Mouse (Mus musculus) lung, embryonic 16.5 days (tissue): Measurements from ENCODE around the gene Ncoa5. TPM values are rescaled to one million over a fixed set of nuclear protein-coding genes. Genes with fewer than 3 reads are reported as not detected.

Experiments
- ATAC-seq: fragments of 200-750 bp; cut with Nextera tagmentation; 2 replicates; pipeline ENCODE4 v1.8.0; 2017; ENCODE audit warnings: low read depth, mild to moderate bottlenecking, moderate library complexity
- H3K27ac ChIP-seq: fragments of 300-500 bp; sonication (generic); 2 replicates; pipeline ENCODE4 v1.5.1; 2014; ENCODE audit warnings: mild to moderate bottlenecking, control low read depth, low read length
- H3K27me3 ChIP-seq: fragments of 300-500 bp; sonication (generic); 2 replicates; pipeline ENCODE4 v1.6.1; 2014; ENCODE audit warnings: low read depth, low read length, mixed read lengths; ENCODE audit not compliant: control insufficient read depth, insufficient read depth
- H3K36me3 ChIP-seq: fragments of 300-500 bp; sonication (generic); 2 replicates; pipeline ENCODE4 v1.6.1; 2014; ENCODE audit warnings: low read length; ENCODE audit not compliant: control insufficient read depth, insufficient read depth
- H3K4me1 ChIP-seq: fragments of 300-500 bp; sonication (generic); replicated peaks from 2 replicates; pipeline ENCODE4 v1.6.1; 2014; ENCODE audit warnings: low read length, mixed read lengths; ENCODE audit not compliant: control insufficient read depth, insufficient read depth
- H3K4me2 ChIP-seq: fragments of 300-500 bp; sonication (generic); 2 replicates; pipeline ENCODE4 v1.6.1; 2014; ENCODE audit warnings: low read depth, low read length, control low read depth
- H3K4me3 ChIP-seq: fragments of 300-500 bp; sonication (generic); 2 replicates; pipeline ENCODE4 v1.5.1; 2014; ENCODE audit warnings: mild to moderate bottlenecking, low read length, control low read depth
- H3K9ac ChIP-seq: fragments of 300-500 bp; sonication (generic); 2 replicates; pipeline ENCODE4 v1.6.1; 2014; ENCODE audit warnings: low read length, control low read depth
- H3K9me3 ChIP-seq: fragments of 300-500 bp; sonication (generic); 2 replicates; pipeline ENCODE4 v1.6.1; 2016; ENCODE audit warnings: low read length; ENCODE audit not compliant: control insufficient read depth
- WGBS: fragments of 180-500 bp; shearing (Covaris S2); extraction: QIAGEN DNeasy Blood & Tissue Kit; methylation state at CpG from one replicate; pipeline ENCODE4 v1.1.7; 2014; 5-methylcytosine and 5-hydroxymethylcytosine counted together
- polyA plus RNA-seq: library from polyadenylated mRNA; unstranded; fragments of >200 nt; fragmentation: Nextera tagmentation; extraction: Ambion mirVana; gene quantifications from 2 replicates; pipeline ENCODE4 v1.2.1, GENCODE M21; 2015

Gene Ncoa5
- polyA plus RNA-seq, 1 experiment from 2014 or later, result 64.3 TPM

- H3K4me2 ChIP-seq, result peak overlapping the region; percentile 85; the same call in 1 of the 2 replicates
- peaks cover 15% of the 10 kb centered on the region for H3K4me1 ChIP-seq
- no peak overlapping the region for H3K9ac ChIP-seq
- H3K27ac ChIP-seq, result no peak overlapping the region
- WGBS, result 32% methylated on average over 3 of the region's 3 CpGs
- H3K4me3 ChIP-seq, result no peak overlapping the region
- H3K9me3 ChIP-seq, result no peaks in the 10 kb centered on the region
- H3K27me3 ChIP-seq, result no peaks in the 10 kb centered on the region
- ATAC-seq, result no peak
- H3K36me3 ChIP-seq, result no peaks in the 10 kb centered on the region
These were observed 2.1 kb downstream of the Ncoa5 start for GRCm38 (mm10) chr2:165032533-165032932.

- H3K4me2 ChIP-seq, result no peak overlapping the region
- no peaks in the 10 kb centered on the region for H3K27me3 ChIP-seq
- H3K27ac ChIP-seq, result no peak overlapping the region
- H3K9ac ChIP-seq, result no peak overlapping the region
- no peaks in the 10 kb centered on the region for H3K9me3 ChIP-seq
- ATAC-seq, result no peak
- no peaks in the 10 kb centered on the region for H3K36me3 ChIP-seq
- 64% methylated on average over 1 of the region's 1 CpGs for WGBS
- no peak overlapping the region for H3K4me3 ChIP-seq
- H3K4me1 ChIP-seq, result peaks cover 2% of the 10 kb centered on the region
These were observed 7.5 kb downstream of the Ncoa5 start for GRCm38 (mm10) chr2:165027163-165027562.

- H3K27me3 ChIP-seq, result no peaks in the 10 kb centered on the region
- WGBS, result 90% methylated on average over 3 of the region's 3 CpGs
- no peak overlapping the region for H3K4me3 ChIP-seq
- no peaks in the 10 kb centered on the region for H3K36me3 ChIP-seq
- H3K27ac ChIP-seq, result no peak overlapping the region
- H3K9me3 ChIP-seq, result no peaks in the 10 kb centered on the region
- H3K4me1 ChIP-seq, result no peaks in the 10 kb centered on the region
- no peak for ATAC-seq
- no peak overlapping the region for H3K9ac ChIP-seq
- H3K4me2 ChIP-seq, result no peak overlapping the region
These were observed 14.2 kb downstream of the Ncoa5 start for GRCm38 (mm10) chr2:165020490-165020889.

GRCm38 (mm10) chr2:165014935-165015334 lies 19.7 kb downstream of the Ncoa5 start:
- 92% methylated on average over 5 of the region's 5 CpGs for WGBS
- H3K36me3 ChIP-seq, result peaks cover 23% of the 10 kb centered on the region
- no peak for ATAC-seq
- no peak overlapping the region for H3K9ac ChIP-seq
- H3K9me3 ChIP-seq, result no peaks in the 10 kb centered on the region
- no peaks in the 10 kb centered on the region for H3K27me3 ChIP-seq
- H3K4me1 ChIP-seq, result no peaks in the 10 kb centered on the region
- H3K4me2 ChIP-seq, result no peak overlapping the region
- no peak overlapping the region for H3K4me3 ChIP-seq
- H3K27ac ChIP-seq, result no peak overlapping the region

GRCm38 (mm10) chr2:165010351-165010750 lies 24.3 kb downstream of the Ncoa5 start:
- Histone ChIP-seq H3K4me1 (no peaks in the 10 kb centered on the region), H3K9ac (no peak overlapping the region), H3K9me3 (no peaks in the 10 kb centered on the region), H3K27ac (no peak overlapping the region), H3K4me3 (no peak overlapping the region), H3K36me3 (peaks cover 54% of the 10 kb centered on the region), H3K4me2 (no peak overlapping the region), H3K27me3 (no peaks in the 10 kb centered on the region)
- WGBS, result 77% methylated on average over 10 of the region's 10 CpGs
- no peak for ATAC-seq

- no peak overlapping the region for H3K9ac ChIP-seq
- ATAC-seq, result no peak
- H3K4me2 ChIP-seq, result no peak overlapping the region
- peaks cover 59% of the 10 kb centered on the region for H3K36me3 ChIP-seq
- WGBS, result 78% methylated on average over 2 of the region's 2 CpGs
- H3K4me3 ChIP-seq, result no peak overlapping the region
- H3K27ac ChIP-seq, result no peak overlapping the region
- H3K9me3 ChIP-seq, result no peaks in the 10 kb centered on the region
- H3K27me3 ChIP-seq, result no peaks in the 10 kb centered on the region
- H3K4me1 ChIP-seq, result no peaks in the 10 kb centered on the region
These were observed 25.1 kb downstream of the Ncoa5 start for GRCm38 (mm10) chr2:165009581-165009980.

GRCm38 (mm10) chr2:165009161-165009560 lies 25.5 kb downstream of the Ncoa5 start:
- no peak for ATAC-seq
- no peak overlapping the region for H3K4me3 ChIP-seq
- no peak overlapping the region for H3K4me2 ChIP-seq
- H3K36me3 ChIP-seq, result peaks cover 60% of the 10 kb centered on the region
- H3K27ac ChIP-seq, result no peak overlapping the region
- no peaks in the 10 kb centered on the region for H3K9me3 ChIP-seq
- H3K9ac ChIP-seq, result no peak overlapping the region
- 95% methylated on average over 14 of the region's 14 CpGs for WGBS
- H3K27me3 ChIP-seq, result no peaks in the 10 kb centered on the region
- no peaks in the 10 kb centered on the region for H3K4me1 ChIP-seq

- H3K9ac ChIP-seq, result no peak overlapping the region
- no peaks in the 10 kb centered on the region for H3K27me3 ChIP-seq
- H3K9me3 ChIP-seq, result no peaks in the 10 kb centered on the region
- no peak overlapping the region for H3K4me3 ChIP-seq
- ATAC-seq, result no peak
- no peak overlapping the region for H3K27ac ChIP-seq
- H3K4me2 ChIP-seq, result no peak overlapping the region
- no peaks in the 10 kb centered on the region for H3K4me1 ChIP-seq
- H3K36me3 ChIP-seq, result peaks cover 68% of the 10 kb centered on the region
- WGBS, result 97% methylated on average over 1 of the region's 1 CpGs
These were observed 26.7 kb downstream of the Ncoa5 start for GRCm38 (mm10) chr2:165007986-165008385.

GRCm38 (mm10) chr2:165006813-165007212 lies 27.9 kb downstream of the Ncoa5 start:
- H3K27ac ChIP-seq, result no peak overlapping the region
- WGBS, result 96% methylated on average over 4 of the region's 4 CpGs

GRCm38 (mm10) chr2:165004237-165004636 lies 30.4 kb downstream of the Ncoa5 start:
- Histone ChIP-seq H3K9me3 (no peaks in the 10 kb centered on the region), H3K4me2 (no peak overlapping the region), H3K36me3 (peaks cover 58% of the 10 kb centered on the region), H3K9ac (no peak overlapping the region), H3K4me3 (no peak overlapping the region), H3K27ac (no peak overlapping the region), H3K4me1 (no peaks in the 10 kb centered on the region), H3K27me3 (no peaks in the 10 kb centered on the region)
- 81% methylated on average over 10 of the region's 10 CpGs for WGBS
- ATAC-seq, result no peak

More at GRCm38 (mm10) chr2:165006813-165007212, 27.9 kb downstream of the Ncoa5 start:
- Histone ChIP-seq H3K36me3 (peaks cover 70% of the 10 kb centered on the region), H3K4me2 (no peak overlapping the region), H3K4me1 (no peaks in the 10 kb centered on the region), H3K4me3 (no peak overlapping the region), H3K9ac (no peak overlapping the region), H3K27me3 (no peaks in the 10 kb centered on the region), H3K9me3 (no peaks in the 10 kb centered on the region)
- no peak for ATAC-seq
